Mouse (Mus musculus): ENCODE results near the gene Lipt2.

- no peak for TF ChIP-seq CTCF (IDR thresholded peaks at IDR 0.05; ENCODE audit: insufficient read depth, low read length)
- TF ChIP-seq POLR2A (IDR thresholded peaks at IDR 0.05; ENCODE audit: borderline replicate concordance, extremely low read depth, low read depth, low read length): no peak
These were observed 20.8 kb downstream of the Lipt2 start for GRCm38 (mm10) chr7:100179836-100180407.

Measured in lung, adult 2 months (tissue).